Mouse (Mus musculus) spleen, adult 2 months (tissue): ENCODE measurements around the gene Gm20388.

Experiments used
- CTCF ChIP-seq: fragments of 200-500 bp; IDR thresholded peaks from 2 replicates; pipeline ENCODE4 v1.5.1; 2011; ENCODE audit warnings: mild to moderate bottlenecking, inconsistent platforms; ENCODE audit not compliant: insufficient read depth, insufficient read length, insufficient replicate concordance; ENCODE audit errors: extremely low read depth
- POLR2A ChIP-seq: fragments of 200-500 bp; IDR thresholded peaks from 2 replicates; pipeline ENCODE4 v1.6.1; 2011; ENCODE audit warnings: low read depth, low read length, inconsistent platforms

DNA sequence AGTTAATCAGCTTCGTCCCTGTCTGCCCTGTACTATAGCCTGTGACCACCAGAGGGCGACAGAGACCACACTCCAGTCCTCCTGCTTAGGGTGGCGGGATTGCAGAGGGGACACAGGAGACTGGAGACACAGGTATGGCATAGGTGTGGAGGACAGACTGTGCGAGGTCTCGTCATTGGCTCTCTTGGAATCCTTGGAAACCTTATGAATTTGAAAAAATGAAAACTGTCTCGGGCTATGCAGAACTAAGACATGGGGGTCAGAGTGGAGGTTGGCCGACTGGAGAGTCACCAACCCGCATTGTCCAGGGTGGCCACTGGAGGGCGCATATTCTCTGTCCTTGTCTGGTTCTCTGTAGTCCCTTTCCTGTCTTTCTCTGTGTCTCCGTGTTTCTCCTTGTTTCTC lies 268.4 kb downstream of the Gm20388 start:
- TF ChIP-seq CTCF (peak; percentile 92), POLR2A (no peak)
